Mouse (Mus musculus): Measurements from ENCODE around the gene Ell2.

DNA sequence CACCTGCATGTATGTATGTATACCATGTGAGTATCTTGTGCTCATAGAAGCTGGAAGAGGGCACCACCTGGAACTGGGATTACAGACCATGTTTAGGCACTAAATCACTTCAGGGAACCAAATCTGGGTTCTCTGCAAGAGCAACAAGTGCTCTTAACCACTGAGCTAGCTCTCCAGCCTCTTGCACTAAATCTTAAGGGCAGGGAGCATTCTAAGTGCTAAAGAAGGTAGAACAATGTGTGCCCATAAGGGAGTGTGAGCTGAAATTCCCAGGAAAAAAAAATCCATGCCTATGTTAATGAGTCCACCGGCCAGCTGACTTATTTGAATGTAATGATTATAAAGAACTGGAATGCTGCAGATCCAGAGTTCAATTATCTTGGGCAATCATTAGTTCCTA lies 101.4 kb downstream of the Ell2 start:
- no peak for TF ChIP-seq CTCF (IDR thresholded peaks at IDR 0.05; ENCODE audit: control insufficient read depth, insufficient read depth, insufficient replicate concordance, low read depth, low read length)
- TF ChIP-seq POLR2A (IDR thresholded peaks at IDR 0.05; ENCODE audit: control insufficient read depth, low read depth, low read length), result no peak
